Mouse (Mus musculus) layer of hippocampus, postnatal 25 days (tissue): Measurements from ENCODE around the gene Dlg1. TPM values are rescaled to one million over a fixed set of nuclear protein-coding genes. Genes with fewer than 3 reads are reported as not detected.
A peak's percentile ranks its signal among the peaks of the same experiment; 100 is the strongest.

ENCODE experiments used
- DNase-seq, 2 experiments: peaks; one replicate each; pipeline ENCODE4 v3.0.0; 2022; ENCODE audit warnings: mixed read lengths in 2 of 2, low spot score in 1 of 2; ENCODE audit errors: extremely low spot score in 1 of 2
- total RNA-seq, 2 experiments: library from RNA; stranded (reverse); gene quantifications; 2 replicates each; pipeline ENCODE4 v1.2.3; 2021

Dlg1 gene
- total RNA-seq, result 10 to 100 TPM; 71.5 to 77.6 TPM

DNA sequence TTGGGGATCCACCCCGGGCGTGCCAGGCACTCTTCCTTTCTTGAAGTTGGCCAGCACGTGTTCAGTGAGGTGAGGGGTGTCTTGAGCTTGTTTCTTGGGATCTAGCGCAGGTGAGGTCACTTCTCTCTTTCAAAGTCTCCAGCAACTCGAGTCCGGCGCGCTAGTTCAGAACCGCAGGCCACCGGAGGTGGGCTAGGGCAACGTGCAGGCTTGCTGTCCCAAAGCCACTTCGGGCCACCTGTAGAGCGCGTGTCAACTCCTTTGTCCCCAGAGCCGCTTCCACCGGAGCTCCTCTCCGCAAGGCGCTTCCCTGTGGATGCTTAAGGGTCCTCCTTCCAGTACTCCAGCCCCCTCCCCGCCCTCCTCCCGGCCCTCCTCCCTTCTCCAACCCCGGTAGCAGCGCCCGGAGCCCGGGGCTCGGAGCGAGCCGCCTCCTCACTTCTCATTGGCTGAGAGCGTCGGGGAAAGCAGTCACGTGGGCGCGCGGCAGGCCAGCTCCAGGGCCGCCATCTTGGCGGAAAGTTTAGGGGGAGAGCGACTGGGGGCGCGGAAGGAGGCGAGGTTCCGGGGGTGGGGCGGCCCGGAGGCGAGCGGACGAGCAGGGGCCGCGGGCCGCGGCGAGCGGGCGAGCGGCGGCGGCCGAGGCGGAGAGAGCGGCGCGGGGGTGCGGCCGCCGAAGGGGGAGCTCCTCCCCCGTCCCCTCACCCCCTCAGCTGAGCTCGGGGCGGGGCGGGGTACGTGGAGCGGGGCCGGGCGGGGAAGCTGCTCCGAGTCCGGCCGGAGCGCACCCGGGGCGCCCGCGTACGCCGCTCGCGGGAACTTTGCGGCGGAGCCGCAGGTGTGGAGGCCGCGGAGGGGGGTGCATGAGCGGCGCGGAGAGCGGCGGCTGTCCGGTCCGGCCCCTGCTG is at the start of gene Dlg1:
Gene Dlg1, plus strand, starts transcription at position 65 of the 908 bp plus-strand sequence.
- peak; percentile 69 to 76 for DNase-seq

DNA sequence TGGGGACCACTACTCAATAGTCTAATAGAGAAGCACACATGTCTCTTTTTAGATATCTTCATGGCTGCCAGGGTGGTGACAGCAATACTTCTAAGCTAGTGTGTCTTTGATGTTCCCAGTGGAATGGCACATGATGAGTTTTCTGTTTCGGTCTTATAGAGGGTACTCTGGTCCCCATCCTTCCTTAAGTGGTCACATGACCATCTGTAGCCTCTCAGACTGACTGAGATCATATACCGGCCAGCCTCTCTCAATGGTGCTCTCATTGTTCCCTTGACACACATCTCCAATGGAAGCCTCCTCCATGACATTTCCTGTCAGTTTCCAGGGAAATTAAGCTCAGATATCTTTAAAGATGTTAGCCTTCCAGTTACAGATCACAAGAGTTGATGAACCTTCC is 46.9 kb upstream of the Dlg1 start:
- no peak for DNase-seq

DNA sequence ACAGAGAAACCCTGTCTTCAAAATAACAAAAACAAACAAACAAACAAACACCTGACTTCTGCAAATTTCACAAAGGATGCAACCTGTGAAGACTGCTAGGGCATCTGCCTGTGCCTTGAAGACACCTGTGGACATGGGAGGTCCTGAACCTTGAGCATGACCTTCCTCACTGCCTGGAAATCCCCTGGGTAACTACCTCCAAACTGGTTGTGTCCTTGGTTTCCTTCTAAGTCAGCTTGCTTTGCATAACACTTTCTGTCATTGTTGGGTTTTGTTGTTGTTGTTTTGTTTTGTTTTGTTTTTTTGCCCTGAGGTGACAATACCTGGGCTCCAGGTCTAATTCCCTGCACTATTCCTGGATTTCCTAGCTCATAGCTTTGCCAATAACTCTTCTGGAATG is 46.1 kb upstream of the Dlg1 start:
- no peak for DNase-seq

DNA sequence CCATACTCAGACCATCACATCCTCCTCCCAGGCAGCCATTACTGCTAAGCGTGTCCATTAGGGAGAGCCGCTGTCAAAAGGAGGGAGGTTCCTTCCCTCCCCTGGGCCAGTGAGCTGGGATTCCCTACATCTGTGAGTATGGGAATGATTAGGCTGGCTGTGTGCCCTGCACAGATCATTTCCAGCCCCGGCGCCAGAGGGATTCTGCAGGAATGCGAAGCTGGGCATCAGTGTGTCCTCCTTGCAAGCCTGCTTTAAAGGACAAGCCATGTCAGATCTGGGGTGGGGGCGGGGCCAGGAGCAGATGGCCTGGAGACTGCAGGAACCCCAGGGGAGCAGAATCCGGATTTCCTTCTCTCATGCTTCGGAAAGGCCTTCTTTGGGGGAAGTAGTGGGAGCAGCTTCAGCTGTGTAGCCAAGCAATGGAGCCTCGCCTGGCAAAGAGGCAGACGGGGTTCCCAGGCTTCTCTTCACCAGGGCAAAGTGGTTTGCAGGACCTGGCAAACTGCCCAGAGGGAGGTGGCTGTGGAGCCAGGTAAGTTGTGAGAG is 45.3 kb upstream of the Dlg1 start:
- peak; percentile 36 to 37 for DNase-seq

DNA sequence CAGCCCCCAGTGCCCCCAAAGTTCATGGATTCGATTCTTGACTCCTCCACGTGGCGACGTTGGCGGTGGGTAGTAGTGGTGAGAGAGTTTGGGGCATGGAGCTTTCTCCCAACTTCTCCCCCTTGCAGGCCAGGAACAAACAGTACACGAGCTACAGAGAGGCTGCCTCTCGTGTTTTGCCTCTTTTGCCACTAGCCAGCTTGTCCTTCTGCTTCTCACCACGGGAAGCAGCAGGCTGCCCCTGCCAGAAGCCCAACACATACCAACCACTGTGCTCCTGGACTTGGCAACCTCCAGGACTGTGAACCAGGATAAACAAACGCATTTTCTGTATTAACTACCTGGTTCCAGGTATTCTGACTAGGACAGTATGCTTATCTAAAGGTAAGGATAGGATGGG is 44.6 kb upstream of the Dlg1 start:
- no peak for DNase-seq

DNA sequence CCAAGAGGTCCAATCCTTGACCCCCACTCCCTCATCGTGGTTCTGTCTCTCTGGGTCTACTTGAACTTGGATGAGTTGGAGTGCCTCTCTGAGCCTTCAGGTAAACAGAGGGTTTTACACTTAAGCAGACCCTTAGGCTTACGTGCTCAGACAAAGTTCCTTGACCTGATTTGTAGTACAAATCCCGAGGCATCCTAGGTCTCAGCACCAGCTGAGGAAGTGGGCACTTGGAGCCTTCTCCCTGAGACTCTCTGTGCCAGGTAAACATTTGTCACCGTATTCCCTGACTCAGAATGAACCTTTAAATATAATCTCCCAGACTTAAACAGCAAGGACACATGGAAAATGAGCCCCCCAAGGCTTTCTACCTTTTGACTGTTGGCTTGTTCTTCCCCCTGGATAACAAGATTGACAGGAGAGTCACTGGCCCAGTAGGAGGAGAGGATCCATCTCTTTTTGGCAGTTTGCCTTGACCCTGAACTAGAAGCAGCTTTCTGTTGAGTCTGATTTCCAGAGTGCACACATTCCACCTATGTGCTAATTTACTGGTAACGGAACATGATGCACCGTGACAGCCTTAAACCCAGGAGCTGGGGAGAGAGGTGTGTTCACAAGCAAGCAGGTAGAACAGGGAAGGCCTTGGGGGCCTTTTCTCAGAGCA is 43.4 kb upstream of the Dlg1 start:
- DNase-seq, result no peak

DNA sequence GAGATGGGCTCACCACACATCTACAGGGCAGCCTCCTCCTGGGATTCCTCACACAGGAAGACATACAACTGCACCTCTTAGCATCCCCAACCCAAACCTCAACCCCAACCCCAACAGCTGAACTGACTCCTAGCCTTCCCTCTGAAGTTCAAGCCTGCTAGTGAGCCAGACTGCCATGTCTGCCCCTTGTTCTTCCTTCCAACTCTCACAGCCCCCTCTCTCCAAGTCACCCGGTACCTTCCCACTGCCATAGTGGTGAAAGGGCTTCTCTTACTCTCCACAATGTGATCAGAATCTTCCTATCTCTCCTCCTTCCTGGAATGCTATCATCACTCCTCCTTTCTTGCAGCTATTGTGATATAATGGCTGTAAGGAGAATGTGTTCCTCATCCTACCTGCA is 40.9 kb upstream of the Dlg1 start:
- no peak for DNase-seq

DNA sequence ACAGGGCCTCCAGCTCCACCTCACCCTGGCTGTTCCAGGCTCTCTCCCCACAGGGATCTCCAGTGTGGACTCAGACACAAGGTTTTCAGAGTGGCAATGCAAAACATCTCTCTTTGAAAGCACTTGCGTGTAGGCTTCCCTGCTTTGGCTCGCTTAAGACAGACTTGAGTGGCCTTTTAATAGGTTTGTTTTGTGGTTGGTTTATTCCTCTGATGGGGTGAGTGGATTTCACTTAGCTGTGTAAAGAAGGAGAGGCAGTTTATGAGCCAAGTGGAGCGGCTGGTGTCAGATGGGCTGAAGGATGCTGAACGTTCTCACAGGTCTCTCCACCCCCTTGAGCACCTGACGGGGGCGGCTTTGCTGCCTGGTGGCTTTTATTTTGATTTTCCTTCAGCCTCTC is 40.1 kb upstream of the Dlg1 start:
- DNase-seq, result no peak

DNA sequence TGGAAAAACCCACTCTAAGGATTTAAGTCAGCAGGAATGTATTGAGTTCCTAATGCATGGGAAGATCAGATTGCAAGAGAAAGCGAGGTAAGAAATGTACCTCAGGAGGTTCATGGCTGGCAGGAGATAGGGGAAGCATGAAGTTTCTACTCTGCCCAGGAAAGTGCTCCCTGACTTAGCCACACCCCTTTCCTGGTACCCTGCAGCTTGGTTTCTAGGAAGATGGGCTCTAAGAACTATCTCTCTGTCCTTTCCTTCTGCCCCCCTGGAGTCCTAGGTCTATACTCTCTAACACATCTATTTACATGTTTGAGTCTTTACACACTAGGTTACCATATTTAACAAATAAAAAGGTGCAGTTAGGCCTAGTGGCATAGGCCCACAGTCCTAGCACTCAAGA is 38.5 kb upstream of the Dlg1 start:
- no peak for DNase-seq

DNA sequence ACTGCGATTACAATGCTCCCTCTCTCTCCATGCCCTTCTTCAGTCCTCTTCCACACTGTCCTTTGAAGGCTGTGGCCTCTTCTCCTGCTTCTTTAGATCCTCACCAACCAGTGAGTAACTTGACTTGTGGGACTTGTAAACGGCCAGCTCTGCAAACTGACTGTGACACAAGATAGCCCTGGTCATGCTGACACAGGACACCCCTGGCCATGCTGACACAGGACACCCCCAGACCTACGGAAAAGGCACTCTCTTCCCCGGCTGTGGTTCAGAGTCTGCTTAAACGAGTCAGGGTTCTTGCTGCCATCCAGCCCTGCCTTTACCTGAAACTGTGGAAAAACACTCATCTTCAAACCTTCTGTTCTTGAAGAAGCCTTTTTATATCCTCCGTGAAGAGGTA is 36.9 kb upstream of the Dlg1 start:
- DNase-seq, result no peak

DNA sequence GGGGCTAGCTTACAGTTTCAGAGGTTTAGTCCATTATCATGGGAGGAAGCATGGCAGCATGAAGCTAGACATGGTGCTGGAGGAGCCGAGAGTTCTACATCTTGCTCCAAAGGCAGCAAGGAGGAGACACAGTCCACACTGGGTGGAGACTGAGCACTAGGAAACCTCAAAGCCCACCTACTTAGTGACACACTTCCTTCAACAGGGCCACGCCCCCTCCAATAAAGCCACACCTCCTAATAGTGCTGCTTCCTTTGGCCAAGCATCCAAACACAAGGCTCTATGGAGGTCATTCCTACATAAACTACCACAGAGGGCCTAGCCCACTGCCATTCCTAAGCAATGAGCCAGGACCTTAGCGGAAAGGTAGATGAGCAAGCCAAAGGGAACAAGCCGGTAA is 32.9 kb upstream of the Dlg1 start:
- DNase-seq, result no peak

DNA sequence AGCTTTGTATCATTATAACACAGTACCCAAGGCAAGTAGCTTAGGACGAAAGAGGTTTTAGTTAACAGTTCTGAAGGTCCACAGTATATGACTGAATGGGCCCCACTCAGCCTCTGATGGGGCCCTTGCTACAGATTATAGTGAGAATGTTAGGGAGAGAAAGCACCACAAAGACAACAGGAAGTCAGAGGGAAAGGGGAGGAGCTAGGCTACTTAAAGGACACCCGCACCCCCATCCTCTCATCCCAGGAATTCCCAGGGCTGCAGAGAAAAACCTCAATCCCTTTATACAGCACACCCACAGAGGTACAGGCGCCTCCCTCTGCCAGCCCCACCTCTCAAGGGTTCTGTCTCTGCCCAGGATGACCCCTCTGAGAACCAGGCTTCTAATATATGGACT is 32.2 kb upstream of the Dlg1 start:
- no peak for DNase-seq

DNA sequence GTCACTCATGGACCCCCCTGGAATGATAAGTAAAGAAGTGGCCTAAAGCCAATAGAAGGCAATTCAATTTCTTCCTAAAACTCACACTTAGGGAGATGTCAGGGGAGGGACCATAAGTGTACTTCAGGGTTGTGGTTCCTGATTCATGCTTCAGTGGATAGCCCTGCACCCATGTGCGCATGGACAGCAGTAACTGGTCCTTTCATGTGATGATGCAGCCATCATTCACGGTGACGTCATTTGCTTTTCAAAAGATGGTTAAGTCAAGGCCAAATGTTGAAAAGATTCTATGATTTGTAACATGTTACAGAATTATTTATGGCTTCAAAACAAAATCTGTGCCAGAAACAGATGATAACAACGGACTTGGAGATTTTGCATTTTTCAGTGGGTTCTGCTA is 28.9 kb upstream of the Dlg1 start:
- DNase-seq, result no peak

DNA sequence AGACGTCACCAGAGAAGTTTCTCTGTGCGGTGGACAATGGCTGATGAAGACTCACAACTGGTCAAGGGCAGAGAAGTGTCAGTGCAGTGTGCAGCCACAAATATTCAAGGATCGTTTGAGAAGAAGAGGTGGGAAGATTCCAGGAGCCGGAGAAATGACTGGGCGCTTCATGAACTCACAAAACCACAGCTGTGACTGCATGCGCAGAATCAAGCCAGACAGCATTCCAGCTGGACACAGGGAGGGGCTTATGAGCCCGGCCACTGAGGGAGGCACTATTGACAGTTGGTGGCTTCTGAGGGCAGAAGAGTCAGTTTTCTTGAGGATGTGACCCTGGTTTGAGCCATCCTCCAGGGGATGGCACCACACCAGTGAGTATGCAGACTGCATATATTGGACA is 24.9 kb upstream of the Dlg1 start:
- no peak for DNase-seq

DNA sequence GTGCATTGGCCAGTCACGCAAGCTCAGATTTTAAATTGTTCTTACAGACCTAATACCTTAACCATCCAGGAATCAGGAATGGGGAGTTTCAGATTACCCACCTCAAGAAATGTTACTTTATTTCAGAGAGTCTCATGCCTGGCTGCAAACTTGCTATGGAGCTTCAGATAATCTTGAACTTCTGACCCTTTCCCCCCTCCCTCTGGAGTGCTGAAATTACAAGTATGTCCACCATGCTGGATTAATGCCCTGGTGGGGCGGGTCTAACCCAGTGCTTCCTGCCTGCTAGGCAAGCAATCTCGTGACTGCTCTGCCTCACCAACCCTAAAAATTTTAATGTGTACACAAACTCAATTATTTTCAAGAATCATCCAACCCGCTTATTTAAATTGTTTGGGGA is 23.3 kb upstream of the Dlg1 start:
- DNase-seq, result no peak

DNA sequence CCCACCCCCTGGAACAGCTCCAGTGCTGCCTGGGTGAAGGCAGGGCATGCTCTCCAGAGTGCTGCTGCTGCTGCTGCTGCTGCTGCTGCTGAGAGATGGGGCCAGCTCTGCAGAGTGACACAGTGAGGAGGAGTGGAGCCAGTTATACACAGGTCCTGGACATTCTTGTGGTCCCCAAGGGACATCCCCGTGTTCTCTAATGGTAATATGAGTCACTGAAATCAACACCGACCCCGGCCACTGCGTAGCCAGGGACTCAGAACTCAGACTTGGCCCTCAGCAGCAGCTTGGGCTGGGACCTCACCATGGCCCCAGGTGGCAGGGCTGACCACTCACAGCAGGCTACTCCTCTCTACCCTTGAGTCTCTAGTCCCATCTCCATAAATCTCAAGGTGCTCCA is 21.5 kb upstream of the Dlg1 start:
- DNase-seq, result no peak

DNA sequence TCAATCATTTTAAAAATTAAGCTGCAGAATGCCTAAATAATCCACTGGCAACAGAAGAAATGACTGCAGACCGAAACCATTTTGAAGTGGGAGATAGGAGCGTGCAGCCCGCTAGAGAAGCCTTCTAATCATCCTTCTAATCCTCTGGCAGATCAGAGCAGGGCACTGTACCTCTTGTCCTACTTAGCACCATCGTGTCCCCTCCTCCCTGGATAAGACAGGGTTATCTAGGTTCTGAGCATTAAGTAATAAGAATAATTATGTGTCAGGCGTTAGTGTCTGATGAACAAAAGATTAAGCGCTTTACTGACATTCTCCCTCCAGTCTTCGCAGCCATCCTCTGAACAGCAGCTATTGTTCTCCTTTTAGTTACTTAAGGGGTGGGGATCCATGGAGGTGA is 16.0 kb upstream of the Dlg1 start:
- DNase-seq, result no peak

DNA sequence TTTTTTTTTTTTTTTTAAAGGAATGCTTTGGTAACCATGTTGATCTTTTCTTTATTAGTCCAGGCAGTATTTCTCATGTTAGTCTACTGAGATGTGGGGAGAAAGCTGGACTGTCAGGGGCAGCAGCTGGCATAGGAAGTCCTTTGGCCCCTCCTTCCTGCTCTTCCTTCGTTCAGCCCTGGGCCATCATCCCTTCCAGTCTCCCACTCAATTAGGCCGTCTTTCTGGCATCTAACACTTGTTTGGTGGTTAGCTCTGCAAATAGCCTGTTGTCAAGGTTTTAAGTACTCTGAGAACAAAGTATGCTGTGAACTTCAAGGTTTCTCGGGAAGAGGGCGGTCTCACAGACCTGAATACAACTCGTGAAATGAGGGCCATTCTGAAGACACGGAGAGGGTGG is 12.5 kb upstream of the Dlg1 start:
- no peak for DNase-seq

DNA sequence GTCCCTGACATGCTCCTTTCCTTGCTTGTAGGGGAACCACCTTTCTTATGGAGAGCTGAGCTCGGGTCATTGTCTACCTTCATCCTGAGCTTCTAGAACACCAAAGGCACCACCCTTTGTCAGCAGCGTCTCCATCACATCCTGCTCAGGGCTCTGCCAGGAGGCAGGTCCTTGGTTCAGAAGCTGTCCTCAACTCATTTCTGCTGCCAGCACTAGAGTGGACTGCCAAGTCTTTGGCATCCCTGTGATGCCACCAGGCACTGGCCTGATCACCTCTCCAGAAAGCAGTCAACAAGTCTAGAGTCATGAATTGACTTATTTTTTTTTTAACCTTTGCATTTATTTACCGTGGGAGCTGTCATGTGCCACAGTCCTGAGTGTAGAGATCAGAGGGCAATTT is 11.7 kb upstream of the Dlg1 start:
- no peak for DNase-seq

DNA sequence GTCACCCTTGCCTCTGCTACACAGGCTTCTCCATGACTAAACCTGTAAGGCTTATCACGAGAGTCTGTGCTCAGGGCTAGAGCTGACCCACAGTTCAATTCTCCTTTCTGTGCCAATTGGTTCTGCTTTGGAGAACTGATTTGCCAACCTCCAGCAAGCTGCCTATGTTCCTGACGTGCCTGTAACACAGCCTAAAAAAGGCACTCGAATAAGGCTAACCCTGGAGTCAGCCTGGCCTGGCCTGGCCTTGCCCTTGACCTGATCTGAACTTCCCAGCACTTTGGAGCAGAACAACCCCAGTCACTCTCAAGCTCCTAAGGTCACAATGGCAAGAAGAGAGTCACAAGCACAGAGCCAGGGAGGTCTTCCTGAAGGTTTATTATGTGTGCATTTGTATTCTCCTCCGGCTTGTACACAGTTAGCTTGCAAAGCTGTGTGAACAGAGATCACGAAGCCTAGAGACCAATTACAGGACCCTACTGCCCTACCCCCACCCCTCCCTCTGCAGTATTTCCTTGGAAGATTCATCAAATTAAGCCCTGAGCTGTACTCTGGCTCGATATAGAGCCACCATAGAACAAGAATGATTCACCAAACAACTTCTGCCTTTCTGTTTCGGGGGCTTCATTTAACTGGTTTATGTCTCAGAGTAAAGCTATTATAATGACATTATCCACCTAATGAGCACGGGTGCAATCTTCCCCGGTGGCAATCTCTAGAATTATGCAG is 11.0 kb upstream of the Dlg1 start:
- DNase-seq, result no peak

DNA sequence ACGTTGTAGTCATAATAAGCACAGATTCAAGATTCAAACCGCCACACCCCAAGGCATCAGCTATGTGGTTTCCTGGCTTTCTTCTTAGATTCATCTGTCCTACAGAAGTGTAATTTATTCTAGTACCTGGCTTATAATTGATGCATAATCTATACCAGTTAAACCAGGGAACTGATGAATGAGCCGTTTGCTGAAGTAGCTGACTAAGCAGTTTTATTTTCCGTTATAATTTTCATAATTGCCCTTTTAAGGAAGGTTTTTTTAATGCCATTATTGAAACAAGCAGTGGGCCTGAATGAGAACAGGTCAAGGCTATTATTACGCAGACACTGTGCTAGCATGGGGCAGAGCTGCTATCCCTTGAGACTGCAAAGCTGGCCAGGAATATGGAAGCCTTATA is 9.6 kb upstream of the Dlg1 start:
- no peak for DNase-seq
